Mouse (Mus musculus) stomach, postnatal 0 days (tissue): Measurements from ENCODE around the gene Spata18.

Experiments
- CTCF ChIP-seq: IDR thresholded peaks from 2 replicates; pipeline ENCODE4 v1.5.1; 2016; ENCODE audit warnings: antibody characterized with exemption, low read depth, mild to moderate bottlenecking, moderate library complexity
- EP300 ChIP-seq: optimal IDR thresholded peaks from 2 replicates; pipeline ENCODE3; 2016; ENCODE audit warnings: antibody characterized with exemption

DNA sequence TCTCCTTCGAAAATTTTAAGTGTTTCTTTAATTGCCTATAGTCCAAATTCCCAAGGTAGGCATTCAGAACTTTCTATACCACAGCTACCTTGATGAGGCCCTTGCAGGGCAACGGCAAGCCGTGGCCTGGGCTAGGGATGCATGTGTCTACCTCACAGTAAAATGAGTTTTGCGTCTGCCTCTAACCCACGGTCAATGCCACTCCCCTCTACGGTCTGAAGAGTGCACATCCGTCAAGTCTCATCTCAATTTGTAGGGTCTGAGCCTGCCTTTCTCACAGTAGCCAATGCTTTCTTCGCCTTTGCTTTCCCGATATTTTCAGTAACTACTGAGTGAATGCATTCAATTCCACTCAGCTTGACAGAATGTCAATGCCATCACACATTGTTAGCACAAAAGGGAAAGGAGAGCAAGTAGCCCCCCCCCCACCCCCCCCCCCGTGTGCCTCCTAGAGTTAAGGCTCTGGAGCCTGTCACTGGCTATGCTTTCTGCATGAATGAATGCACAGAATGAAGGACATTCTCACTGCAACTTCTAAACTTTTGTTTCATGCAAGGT lies 20.1 kb upstream of the Spata18 start:
- TF ChIP-seq CTCF: no peak
- no peak for TF ChIP-seq EP300
